Mouse (Mus musculus) thymus, adult 2 months (tissue): ENCODE data around the gene Pccb.

Experiments used
- CTCF ChIP-seq: fragments of 200-500 bp; IDR thresholded peaks from 2 replicates; pipeline ENCODE4 v1.5.1; 2012; ENCODE audit warnings: mild to moderate bottlenecking, control low read depth, low read length, moderate library complexity, borderline replicate concordance; ENCODE audit not compliant: control insufficient read depth, poor library complexity, insufficient read depth; ENCODE audit errors: extremely low read depth
- POLR2A ChIP-seq: fragments of 200-500 bp; IDR thresholded peaks from 2 replicates; pipeline ENCODE4 v1.6.1; 2012; ENCODE audit warnings: mild to moderate bottlenecking, low read length, control low read depth, moderate library complexity; ENCODE audit not compliant: control insufficient read depth, poor library complexity, insufficient read depth; ENCODE audit errors: extremely low read depth

- TF ChIP-seq CTCF (no peak), POLR2A (no peak)
Observed at GRCm38 (mm10) chr9:101035836-101036596, 1.3 kb upstream of the Pccb start.
